Mouse (Mus musculus) subcutaneous adipose tissue, adult 2 months (tissue): Measurements from ENCODE around the gene Knl1. TPM values are rescaled to one million over a fixed set of nuclear protein-coding genes. Genes with fewer than 3 reads are reported as not detected.

Experiments used
- polyA plus RNA-seq: library from polyadenylated mRNA; depleted of rRNA; stranded (reverse); fragments of >200 nt; gene quantifications from 2 replicates; pipeline ENCODE4 v1.2.3, GENCODE M21; 2012; ENCODE audit warnings: low replicate concordance; rRNA removed

Gene Knl1
- polyA plus RNA-seq = 0.06 and 0.42 TPM in 2 replicates

GRCm38 (mm10) chr2:119046649-119047611 lies at the start of gene Knl1:
Gene Knl1 (plus strand): TSS chr2:119047119.

GRCm38 (mm10) chr2:119028941-119029551 lies 17.9 kb upstream of the Knl1 start, which contains the start of gene Ccdc32:
Gene Ccdc32 (minus strand): TSS chr2:119029393.

GRCm38 (mm10) chr2:119034656-119035396 lies 12.1 kb upstream of the Knl1 start, which contains the start of gene Rpusd2:
Gene Rpusd2 (plus strand): TSS chr2:119034790.

GRCm38 (mm10) chr2:119112438-119113112 lies 65.7 kb downstream of the Knl1 start, which contains the start of gene Rad51:
Gene Rad51 (plus strand): TSS chr2:119112793.

Other genes with a start within 250 kb of the Knl1 start
- gene Knstrn, start 233.1 kb upstream of the Knl1 start, polyA plus RNA-seq = 0.80 and 4.4 TPM in 2 replicates
- 111 and 220 TPM in 2 replicates for gene Ivd, start 185.2 kb upstream of the Knl1 start, polyA plus RNA-seq
- 14.8 and 19.0 TPM in 2 replicates for gene Bahd1, start 146.7 kb upstream of the Knl1 start, polyA plus RNA-seq
- 22.2 and 36.9 TPM in 2 replicates for gene Chst14, start 120.6 kb upstream of the Knl1 start, polyA plus RNA-seq
- gene Ccdc32, start 17.7 kb upstream of the Knl1 start, polyA plus RNA-seq = 12.4 and 12.8 TPM in 2 replicates
- gene Rpusd2, start 12.3 kb upstream of the Knl1 start, polyA plus RNA-seq = 3.0 and 6.3 TPM in 2 replicates
- gene Rad51, start 65.7 kb downstream of the Knl1 start, polyA plus RNA-seq = 1.3 and 10.3 TPM in 2 replicates
- gene Rmdn3, start 109.9 kb downstream of the Knl1 start, polyA plus RNA-seq = 24.6 and 39.6 TPM in 2 replicates
- 2.2 and 40.9 TPM in 2 replicates for gene Gchfr, start 120.7 kb downstream of the Knl1 start, polyA plus RNA-seq
- gene Gm14137, start 127.4 kb downstream of the Knl1 start, polyA plus RNA-seq = 0.59 TPM in 1 of 2 replicates, not detected in the other
- 47.9 and 51.2 TPM in 2 replicates for gene Zfyve19, start 161.5 kb downstream of the Knl1 start, polyA plus RNA-seq
- 3.0 and 5.0 TPM in 2 replicates for gene Dnajc17, start 161.7 kb downstream of the Knl1 start, polyA plus RNA-seq
- 0.33 TPM in 1 of 2 replicates, not detected in the other for gene Ppp1r14d, start 182.8 kb downstream of the Knl1 start, polyA plus RNA-seq
- 0.62 and 26.6 TPM in 2 replicates for gene Spint1, start 190.2 kb downstream of the Knl1 start, polyA plus RNA-seq
- 0.10 and 0.26 TPM in 2 replicates for gene Rhov, start 224.2 kb downstream of the Knl1 start, polyA plus RNA-seq
- 19.4 and 28.2 TPM in 2 replicates for gene Vps18, start 241.6 kb downstream of the Knl1 start, polyA plus RNA-seq